Mouse (Mus musculus) left cerebral cortex, adult 11 months (tissue): ENCODE measurements at regions not wholly inside any gene's neighbourhood (a gene's known extent, or its start where the extent isn't known, plus 50 kb on each side); places are given as distances from the start of the nearest gene placed in this dataset.

Source experiments
- DNase-seq: peaks from one replicate; pipeline ENCODE4 v3.0.0; 2022; ENCODE audit warnings: low spot score

GRCm38 (mm10) chr1:80030224-80030623 is 169.2 kb upstream of the Serpine2 start:
- DNase-seq = no peak

GRCm38 (mm10) chr1:80025863-80026616 is 165.1 kb upstream of the Serpine2 start:
- no peak for DNase-seq

DNA sequence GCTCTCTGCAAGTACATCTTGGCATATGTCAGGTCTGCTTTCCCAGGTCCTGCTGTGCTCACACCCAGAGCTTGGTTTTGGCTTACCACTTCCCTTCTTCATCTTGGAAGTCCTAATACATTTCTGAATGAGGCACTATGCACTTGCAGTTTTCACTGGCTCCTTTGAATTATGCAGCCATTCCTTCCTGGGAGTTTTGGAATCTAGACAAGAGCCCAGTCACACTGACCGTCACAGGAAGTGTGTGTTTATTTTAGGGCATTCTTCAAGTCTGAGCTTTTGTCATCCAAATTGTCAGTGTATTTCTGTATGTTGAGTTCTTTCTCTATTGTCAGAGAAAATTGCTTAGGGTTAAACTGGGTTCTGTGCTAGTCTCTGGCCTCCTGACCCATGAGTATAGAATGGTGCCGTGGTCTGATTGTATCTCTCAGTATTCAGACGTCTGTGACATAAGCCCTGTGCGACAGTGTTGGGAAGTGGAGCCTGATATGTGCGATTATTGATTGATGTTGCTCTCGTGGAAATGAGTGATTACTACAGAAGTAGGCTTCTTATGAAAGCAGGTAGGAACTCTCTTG is 162.6 kb upstream of the Serpine2 start:
- no peak for DNase-seq

DNA sequence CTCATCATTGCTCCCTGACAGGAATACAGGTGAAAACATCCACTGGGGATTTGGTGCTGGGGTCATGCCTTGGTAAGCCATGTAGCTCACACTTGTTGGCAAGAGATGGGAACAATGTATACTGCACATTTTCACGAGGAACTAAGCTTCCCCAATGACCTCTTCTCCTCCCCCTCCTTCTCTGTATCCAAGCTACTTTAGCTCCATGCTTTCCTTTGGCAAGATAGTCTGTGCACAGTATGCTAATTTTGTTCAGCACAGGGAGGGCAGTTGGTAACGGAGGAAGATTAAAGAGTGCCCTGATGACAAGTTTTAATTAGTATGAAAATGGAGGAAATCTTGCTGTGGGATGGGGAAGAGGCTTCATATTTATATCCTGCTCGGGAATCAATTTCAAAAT is 160.9 kb upstream of the Serpine2 start:
- no peak for DNase-seq

DNA sequence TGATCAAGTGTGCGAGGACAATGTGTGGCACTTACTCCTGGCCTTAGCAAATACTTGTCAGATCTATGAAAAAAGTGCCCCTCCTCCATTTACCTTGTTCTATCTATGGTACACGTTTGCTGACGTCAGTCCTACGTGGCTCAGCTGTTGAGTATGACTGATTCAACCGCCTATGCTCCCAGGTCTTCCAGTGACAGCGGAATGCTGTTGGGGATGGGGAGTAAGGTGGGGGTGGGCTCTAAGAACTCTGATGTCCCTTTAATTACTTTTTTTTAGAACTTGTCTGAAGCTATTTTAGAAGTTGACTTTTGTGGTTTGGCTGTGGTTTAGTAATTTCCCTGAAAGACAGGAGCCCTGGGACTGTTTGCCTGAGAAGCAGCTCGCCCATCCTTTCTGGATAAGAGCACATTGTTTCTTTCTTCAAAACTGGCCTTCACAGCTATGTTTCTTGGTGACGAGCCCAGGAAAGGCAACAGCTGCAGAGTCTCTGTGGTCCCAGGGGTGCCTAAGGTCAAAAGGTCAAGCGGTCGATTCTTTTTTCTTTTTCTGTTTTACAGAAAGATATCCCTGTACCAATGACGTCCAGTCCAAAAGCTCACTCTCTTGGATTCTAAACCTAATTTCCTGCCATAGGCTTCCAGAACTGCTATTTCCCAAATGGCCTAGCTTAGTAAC is 157.5 kb upstream of the Serpine2 start:
- no peak for DNase-seq

DNA sequence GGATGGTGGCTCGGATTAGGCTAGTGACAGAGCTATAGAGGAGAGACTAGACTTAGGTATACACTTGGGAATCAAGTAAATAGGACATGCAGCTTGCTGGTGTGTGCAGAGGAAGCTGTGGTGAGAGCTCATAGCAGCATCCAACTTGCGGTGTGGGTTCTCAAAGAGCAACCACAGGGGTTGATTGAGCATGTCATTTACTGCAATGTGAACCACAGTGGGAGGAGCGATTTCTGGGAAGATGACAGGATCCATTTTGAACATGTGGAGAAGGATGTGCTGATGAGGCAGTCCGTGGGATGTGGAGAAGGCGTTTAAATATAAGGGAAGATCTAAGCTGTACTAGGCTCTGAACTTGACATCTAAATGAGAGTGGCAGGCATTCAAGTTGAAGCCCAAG is 154.5 kb upstream of the Serpine2 start:
- DNase-seq = no peak

DNA sequence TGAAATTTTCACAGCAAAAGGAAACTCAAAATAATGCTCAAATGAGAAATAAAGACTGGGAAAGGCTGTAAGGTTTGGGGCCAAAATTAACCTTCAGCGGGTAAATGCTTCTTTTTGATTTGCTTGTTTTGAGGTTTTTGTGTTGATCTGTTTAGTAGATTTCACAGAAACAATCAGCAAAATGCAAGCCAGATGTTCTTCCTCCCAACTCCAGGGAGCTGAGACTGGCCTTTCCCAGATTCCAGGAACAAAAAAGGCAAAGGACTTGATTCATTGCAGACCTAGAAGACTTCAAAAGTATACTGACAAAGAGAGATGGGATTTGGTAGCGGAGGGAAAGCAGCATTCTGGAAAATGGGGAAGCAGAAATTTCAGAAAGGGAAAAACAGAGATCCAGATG is 153.6 kb upstream of the Serpine2 start:
- no peak for DNase-seq

DNA sequence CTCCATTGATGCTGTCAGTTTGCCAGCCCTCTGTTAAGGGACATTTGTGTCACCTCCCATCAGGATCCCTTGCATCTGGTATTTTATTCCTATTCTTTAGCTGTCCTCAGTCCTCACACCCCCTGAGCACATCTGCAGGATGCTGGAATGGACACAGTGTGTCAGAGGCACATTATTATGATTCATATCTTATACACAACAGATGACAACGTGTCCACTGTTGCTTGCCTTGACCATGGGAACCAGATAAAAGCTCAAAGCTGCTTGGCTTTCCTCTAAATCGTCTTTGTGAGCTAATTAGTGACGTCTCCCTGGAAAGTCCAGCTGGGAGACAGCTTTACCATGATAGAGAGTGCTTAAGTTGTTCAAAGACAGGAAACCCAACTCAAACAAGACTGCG is 149.7 kb upstream of the Serpine2 start:
- no peak for DNase-seq

- DNase-seq = no peak
Measured at GRCm38 (mm10) chr1:79999081-79999480, 138.1 kb upstream of the Serpine2 start.

GRCm38 (mm10) chr1:79997911-79998310 is 136.9 kb upstream of the Serpine2 start:
- no peak for DNase-seq

DNA sequence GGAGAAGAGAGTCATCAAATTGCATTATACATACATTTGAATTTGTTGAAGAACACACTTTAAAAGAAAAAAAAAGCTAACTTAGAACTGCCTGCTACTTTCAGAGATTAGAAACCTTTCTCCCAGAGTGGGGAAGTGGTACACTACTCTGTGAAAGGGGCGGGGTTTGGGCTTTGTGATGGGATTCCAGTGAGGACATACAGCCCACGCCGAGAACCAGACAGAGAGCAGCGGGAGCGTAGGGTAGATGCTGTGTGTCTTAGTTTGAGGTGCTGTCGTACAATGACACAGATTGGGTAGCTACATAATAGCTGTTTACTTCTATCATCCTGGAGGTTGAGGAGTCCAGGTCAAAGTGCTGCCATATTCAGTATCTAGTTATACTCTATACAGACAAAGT is 136.5 kb upstream of the Serpine2 start:
- no peak for DNase-seq

DNA sequence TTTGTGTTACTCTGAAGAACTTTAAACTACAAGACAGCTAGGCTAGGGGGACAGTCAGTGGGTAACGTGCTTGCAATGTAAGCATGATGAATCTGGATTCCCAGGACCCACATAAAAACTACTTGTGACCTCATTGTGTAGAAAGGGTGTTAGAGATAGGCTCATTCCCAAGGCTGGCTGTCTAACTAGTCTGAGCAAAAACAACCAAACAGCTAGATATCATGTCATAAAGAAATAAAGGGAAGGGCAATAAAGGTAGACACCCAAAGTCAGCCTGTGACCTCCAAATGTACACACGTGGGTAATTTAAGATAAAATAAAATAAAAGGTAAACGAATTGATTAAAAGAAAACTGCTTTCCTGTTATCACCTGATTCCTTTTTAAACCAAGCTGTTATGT is 123.7 kb upstream of the Serpine2 start:
- no peak for DNase-seq

DNA sequence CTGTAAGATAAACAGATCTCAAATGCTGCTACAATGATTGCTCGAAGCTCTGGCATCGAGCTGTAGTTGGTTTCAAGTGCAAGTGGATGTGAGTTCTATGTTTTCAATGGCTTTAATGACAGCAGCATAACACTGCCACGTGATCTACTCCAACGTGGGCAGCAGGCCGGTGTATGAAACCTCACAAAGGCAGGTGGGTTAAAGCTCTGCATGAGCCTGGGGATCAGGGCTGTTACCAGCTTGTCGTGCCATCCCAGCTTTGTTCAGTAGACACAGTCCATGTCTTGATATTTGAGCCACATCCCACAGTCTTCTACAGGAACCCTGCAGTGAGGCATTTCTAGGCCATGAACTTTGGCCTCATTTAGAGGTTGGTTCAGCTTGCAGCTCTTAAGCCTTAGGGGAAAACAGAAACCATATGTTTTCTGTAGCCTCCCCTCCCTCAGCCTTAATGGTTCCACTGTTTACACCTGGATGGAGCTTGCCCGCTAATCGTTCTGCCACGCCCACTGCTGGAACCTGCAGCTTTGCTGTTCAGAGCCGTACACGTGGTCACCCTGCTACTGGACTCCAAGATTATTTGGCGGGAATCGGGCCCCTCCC is 121.8 kb upstream of the Serpine2 start:
- no peak for DNase-seq

GRCm38 (mm10) chr1:79979863-79980262 is 118.9 kb upstream of the Serpine2 start:
- no peak for DNase-seq

GRCm38 (mm10) chr1:79978156-79978555 is 117.2 kb upstream of the Serpine2 start:
- DNase-seq = no peak

- DNase-seq = no peak
Measured at GRCm38 (mm10) chr1:79956121-79956520, 95.1 kb upstream of the Serpine2 start.

- no peak for DNase-seq
Measured at GRCm38 (mm10) chr1:79944231-79944630, 83.3 kb upstream of the Serpine2 start.

- DNase-seq = no peak
Measured at GRCm38 (mm10) chr1:79932435-79932834, 71.5 kb upstream of the Serpine2 start.

GRCm38 (mm10) chr1:79927740-79928139 is 66.8 kb upstream of the Serpine2 start:
- DNase-seq = no peak

DNA sequence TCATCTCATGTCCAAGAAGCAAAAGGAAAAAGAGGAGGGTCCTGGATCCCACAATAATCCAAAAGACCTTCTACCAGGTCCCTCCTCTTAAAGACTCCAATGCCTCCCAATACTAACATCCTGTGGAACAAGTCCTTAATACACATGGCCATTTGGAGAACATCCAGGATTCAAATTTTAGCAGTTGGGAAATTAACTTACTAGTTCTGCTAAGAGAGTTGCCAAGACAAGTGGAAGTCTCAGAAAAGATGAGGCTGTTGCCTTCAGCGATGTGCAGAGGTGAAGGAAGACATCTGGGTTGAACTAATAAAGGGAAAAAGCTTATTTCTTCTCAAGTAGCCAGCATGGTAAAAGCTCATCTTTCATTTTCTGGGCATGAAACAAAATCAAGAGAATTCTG is 64.8 kb upstream of the Serpine2 start:
- no peak for DNase-seq

DNA sequence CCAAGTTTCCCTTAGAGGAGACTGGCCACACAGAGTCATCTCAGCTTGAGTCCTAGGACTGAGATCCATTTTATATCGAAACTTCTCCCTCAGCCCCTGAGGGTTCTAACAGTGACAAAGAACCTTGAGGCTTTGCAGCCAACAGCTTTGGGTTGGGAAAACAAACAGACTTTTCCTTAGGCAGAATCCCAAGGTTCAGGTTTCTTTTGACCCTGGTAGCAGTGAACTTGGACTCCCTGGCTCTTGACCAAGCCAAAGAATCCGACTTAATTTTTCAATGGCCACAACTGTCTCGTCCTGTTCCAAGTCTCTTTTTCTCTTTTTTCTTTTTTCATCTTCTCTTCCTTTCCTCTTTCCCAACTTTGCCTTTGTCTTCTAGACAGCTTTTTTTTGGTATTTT is 60.9 kb upstream of the Serpine2 start:
- DNase-seq = no peak

DNA sequence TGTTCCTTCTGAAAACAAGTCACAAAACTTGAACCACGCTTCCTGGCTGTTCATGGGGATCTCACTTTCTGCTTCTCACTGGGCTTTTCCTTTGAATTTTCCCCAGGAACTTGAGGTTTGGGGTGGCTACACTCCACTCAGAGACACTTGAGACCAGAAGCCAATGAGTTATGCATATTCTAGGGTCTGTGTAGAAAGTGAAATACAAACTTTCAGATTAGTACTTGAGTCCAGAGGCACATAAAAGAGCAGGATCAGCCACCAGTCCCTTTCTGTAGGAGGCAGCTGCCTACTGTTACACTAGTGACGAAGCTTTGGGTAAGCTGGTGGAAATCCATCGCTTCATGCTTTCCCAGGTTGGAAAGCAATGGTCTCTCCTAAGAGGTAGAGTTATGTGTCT is 60.4 kb upstream of the Serpine2 start:
- no peak for DNase-seq
